Mouse (Mus musculus) cortical plate, adult 2 months (tissue): Measurements from ENCODE around the gene Ttyh3. TPM values are rescaled to one million over a fixed set of nuclear protein-coding genes. Genes with fewer than 3 reads are reported as not detected.

ENCODE experiments used
- H3K27ac ChIP-seq: fragments of 200-500 bp; 2 replicates; pipeline ENCODE4 v1.5.1; 2012; ENCODE audit warnings: low read length, control low read depth, inconsistent platforms; ENCODE audit not compliant: insufficient read depth
- H3K4me1 ChIP-seq: fragments of 200-500 bp; 2 replicates; pipeline ENCODE4 v1.6.1; 2011; ENCODE audit warnings: low read length; ENCODE audit not compliant: control insufficient read depth, insufficient read depth
- H3K4me3 ChIP-seq: fragments of 200-500 bp; 2 replicates; pipeline ENCODE4 v1.5.1; 2011; ENCODE audit warnings: mild to moderate bottlenecking, low read length, control low read depth; ENCODE audit not compliant: insufficient read depth
- CTCF ChIP-seq: fragments of 200-500 bp; IDR thresholded peaks from 2 replicates; pipeline ENCODE4 v1.5.1; 2011; ENCODE audit warnings: mild to moderate bottlenecking, control low read depth, low read length; ENCODE audit not compliant: insufficient read depth; ENCODE audit errors: extremely low read depth
- POLR2A ChIP-seq: fragments of 200-500 bp; IDR thresholded peaks from 2 replicates; pipeline ENCODE4 v1.6.1; 2011; ENCODE audit warnings: mild to moderate bottlenecking, low read length, control low read depth; ENCODE audit not compliant: insufficient read depth; ENCODE audit errors: extremely low read depth
- polyA plus RNA-seq: library from polyadenylated mRNA; depleted of rRNA; stranded (reverse); fragments of >200 nt; gene quantifications from 2 replicates; pipeline ENCODE4 v1.2.3, GENCODE M21; 2012; rRNA removed

The Ttyh3 gene
- polyA plus RNA-seq, 1 experiment: 119 TPM

DNA sequence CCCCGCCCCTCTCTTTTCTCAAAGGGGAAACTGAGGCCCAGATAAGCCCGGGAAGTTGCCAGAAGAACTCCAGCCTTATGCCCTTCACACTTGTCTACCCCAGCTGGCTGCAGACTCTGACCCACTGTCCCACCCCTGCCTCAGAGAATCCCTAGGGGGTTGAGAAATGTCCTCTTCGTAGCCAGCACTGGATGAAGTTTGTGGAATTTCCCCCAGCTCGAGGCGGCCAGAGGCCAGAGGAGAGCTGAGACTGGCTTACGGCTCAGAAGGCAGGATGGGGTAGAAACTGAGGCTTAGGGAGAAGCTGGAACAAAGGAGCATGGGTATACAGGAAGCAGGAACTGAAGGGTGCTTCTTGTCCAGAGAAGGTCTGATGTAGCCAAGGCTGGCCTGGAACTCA, 76.2 kb downstream of the Ttyh3 start:
- Histone ChIP-seq H3K4me1 (0 out of 2 replicates have a peak, but pooled peaks cover 1% of the 10 kb centered on the region), H3K27ac (no peak overlapping the region), H3K4me3 (no peak overlapping the region)
- TF ChIP-seq POLR2A: no peak
- TF ChIP-seq CTCF: no peak

DNA sequence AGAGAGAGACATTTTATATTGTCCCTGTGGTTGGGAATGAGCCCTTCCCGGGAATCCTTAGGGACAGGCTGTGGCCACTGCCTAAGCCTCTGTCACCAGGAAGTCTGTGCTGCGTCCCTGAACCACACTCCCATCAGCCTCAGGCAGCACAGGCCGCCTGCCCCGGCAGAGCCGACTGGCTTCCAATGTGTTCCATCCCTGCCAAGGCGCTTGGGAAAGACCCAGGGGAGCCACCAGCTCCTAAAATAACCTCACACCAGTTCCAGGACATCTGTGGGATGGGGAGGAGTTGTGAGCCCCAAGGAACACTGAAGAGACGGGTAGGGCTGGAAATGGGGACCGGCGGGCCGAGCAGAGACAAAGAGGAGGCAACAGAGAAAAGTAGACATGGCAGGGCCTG, 77.2 kb downstream of the Ttyh3 start:
- TF ChIP-seq CTCF (no peak), POLR2A (no peak)
- no peak overlapping the region for H3K27ac ChIP-seq
- H3K4me1 ChIP-seq: 0 out of 2 replicates have a peak, but pooled peaks cover 1% of the 10 kb centered on the region
- H3K4me3 ChIP-seq: no peak overlapping the region

DNA sequence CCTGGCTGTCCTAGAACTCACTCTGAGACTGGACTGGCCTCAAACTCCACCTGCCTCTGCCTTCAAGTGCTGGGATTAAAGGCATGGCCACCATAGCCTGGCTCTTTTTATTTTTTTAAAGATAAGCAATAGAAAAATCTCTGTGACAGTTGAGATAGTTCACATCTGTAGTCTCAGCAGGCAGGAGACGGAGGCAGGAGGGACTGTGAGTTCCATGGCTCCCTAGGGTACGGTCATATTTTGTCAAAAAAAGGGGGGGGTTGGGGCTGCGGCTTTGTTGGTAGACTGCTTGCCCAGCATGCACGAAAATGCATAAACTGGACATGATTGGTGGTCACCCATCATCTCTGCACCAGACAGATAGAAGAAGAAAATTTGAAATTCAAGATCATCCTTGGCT, 77.6 kb downstream of the Ttyh3 start:
- TF ChIP-seq POLR2A (no peak), CTCF (no peak)
- Histone ChIP-seq H3K4me1 (0 out of 2 replicates have a peak, but pooled peaks cover 1% of the 10 kb centered on the region), H3K4me3 (no peak overlapping the region), H3K27ac (no peak overlapping the region)

Other genes with a start within 250 kb of the Ttyh3 start
- 69.9 and 70.9 TPM in 2 replicates for gene Eif3b, start 229.7 kb downstream of the Ttyh3 start, polyA plus RNA-seq
- 0.04 TPM in 2 replicates for gene Gm4869, start 203.4 kb downstream of the Ttyh3 start, polyA plus RNA-seq
- gene Chst12, start 143.5 kb downstream of the Ttyh3 start, polyA plus RNA-seq: 18.3 and 19.3 TPM in 2 replicates
- gene Grifin, start 84.0 kb downstream of the Ttyh3 start, polyA plus RNA-seq: 0.26 and 1.4 TPM in 2 replicates
- gene Lfng, start 41.7 kb downstream of the Ttyh3 start, polyA plus RNA-seq: 35.1 and 37.0 TPM in 2 replicates
- gene Iqce, start 53.3 kb upstream of the Ttyh3 start, polyA plus RNA-seq: 57.9 and 60.6 TPM in 2 replicates
- gene Brat1, start 56.0 kb upstream of the Ttyh3 start, polyA plus RNA-seq: 25.2 and 25.5 TPM in 2 replicates
- gene Amz1, start 75.1 kb upstream of the Ttyh3 start, polyA plus RNA-seq: 8.3 and 9.3 TPM in 2 replicates
- gene Gna12, start 181.4 kb upstream of the Ttyh3 start, polyA plus RNA-seq: 90.0 and 94.4 TPM in 2 replicates